Mouse (Mus musculus): ENCODE measurements around the gene Rps8.

The Rps8 gene

GRCm38 (mm10) chr4:117125348-117125909 lies 30.6 kb downstream of the Rps8 start, which contains the start of gene Btbd19:
TSS of gene Btbd19 (minus strand) at chr4:117125725.
- peak; percentile 80 for DNase-seq (ENCODE audit: low spot score)

GRCm38 (mm10) chr4:117124518-117125347 lies 31.3 kb downstream of the Rps8 start:
- DNase-seq (ENCODE audit: low spot score), result no peak

DNA sequence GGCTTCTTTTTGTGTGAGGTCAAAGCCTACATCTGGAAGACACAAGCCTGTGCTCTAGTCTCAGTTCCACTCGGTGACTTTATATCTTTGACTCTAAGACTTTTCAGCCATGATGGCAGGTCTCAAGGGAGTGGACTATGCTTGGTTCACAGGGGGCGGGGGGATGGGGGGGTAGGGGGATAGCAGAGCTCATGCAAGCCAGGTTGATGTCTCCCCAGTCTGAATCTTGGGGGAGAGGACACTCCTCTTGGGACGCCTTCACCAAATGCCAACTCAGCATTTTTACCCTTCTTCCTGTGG lies 31.9 kb downstream of the Rps8 start:
- no peak for DNase-seq (ENCODE audit: low spot score)

DNA sequence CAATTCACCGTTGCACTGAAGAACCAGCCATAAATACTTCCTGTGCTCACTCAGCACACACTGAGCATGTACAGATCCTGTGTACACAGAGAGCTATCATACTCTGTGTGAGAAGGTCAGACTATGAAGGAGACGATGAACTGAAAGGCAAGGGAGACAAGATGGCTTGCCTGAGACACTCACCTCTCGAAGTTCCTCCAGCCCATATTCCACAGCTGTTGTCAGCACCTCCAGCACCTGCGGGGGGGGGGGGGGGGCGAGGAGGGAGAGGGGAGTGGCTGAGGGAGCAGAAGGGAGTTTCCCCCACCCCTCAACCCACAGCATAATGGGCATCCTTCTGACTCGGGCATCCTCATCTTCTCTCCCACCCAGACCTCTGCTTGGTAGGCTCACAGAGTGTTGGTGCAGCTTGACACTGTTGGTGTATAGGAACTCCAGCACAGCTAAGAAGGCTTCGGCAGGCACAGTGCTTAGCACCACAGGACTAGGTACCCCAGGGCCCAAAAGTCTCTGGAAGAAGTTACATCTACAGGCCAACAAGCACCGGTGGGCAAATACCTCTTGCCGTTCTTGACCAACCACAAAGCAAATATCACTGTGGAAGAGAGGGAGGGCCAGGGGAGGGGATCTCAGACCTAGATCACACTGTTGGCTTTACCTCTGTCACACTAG lies 32.4 kb downstream of the Rps8 start:
- no peak for DNase-seq (ENCODE audit: low spot score)

GRCm38 (mm10) chr4:117122209-117122608 lies 33.8 kb downstream of the Rps8 start:
- DNase-seq (ENCODE audit: low spot score), result no peak

GRCm38 (mm10) chr4:117120445-117121414 lies 35.3 kb downstream of the Rps8 start:
- DNase-seq (ENCODE audit: low spot score), result peak; percentile 97

GRCm38 (mm10) chr4:117120052-117120444 lies 36.0 kb downstream of the Rps8 start:
- DNase-seq (ENCODE audit: low spot score), result no peak

- DNase-seq (ENCODE audit: low spot score), result no peak
Observed at GRCm38 (mm10) chr4:117119636-117120035, 36.4 kb downstream of the Rps8 start.

- no peak for DNase-seq (ENCODE audit: low spot score)
Observed at GRCm38 (mm10) chr4:117117931-117118330, 38.1 kb downstream of the Rps8 start.

GRCm38 (mm10) chr4:117115592-117115991 lies 40.5 kb downstream of the Rps8 start:
- DNase-seq (ENCODE audit: low spot score), result no peak

GRCm38 (mm10) chr4:117113237-117113636 lies 42.8 kb downstream of the Rps8 start:
- no peak for DNase-seq (ENCODE audit: low spot score)

DNA sequence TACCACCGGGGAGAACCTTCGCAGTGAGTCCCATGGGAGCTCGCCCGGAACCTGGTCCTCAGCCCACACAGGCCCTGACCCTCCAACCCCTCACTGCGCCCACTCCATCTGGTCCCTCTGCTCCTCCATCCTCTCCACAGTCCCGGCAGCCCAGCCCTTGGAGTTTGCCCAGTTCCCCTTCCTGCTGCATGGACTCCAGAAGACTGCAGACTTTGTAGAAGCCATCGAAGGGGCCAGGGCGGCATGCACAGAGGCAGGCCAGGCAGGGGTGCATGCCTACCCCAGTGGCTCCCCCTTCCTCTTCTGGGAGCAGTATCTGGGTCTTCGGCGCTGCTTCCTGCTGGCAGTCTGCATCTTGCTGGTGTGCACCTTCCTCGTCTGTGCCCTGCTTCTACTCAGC lies 45.1 kb downstream of the Rps8 start:
- DNase-seq (ENCODE audit: low spot score), result no peak

DNA sequence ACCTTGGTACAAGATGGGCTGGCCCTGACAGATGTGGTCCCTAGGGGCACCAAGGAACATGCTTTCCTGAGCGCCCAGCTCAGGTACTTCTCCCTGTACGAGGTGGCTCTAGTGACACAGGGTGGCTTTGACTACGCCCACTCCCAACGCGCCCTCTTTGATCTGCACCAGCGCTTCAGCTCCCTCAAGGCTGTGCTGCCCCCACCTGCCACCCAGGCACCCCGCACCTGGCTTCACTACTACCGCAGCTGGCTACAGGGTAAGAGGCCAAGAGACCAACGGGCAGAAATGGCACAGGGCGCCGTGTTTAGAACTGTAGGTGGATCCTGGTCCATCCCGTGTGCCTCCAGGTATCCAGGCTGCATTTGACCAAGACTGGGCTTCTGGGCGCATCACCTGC lies 45.8 kb downstream of the Rps8 start:
- DNase-seq (ENCODE audit: low spot score), result no peak

DNA sequence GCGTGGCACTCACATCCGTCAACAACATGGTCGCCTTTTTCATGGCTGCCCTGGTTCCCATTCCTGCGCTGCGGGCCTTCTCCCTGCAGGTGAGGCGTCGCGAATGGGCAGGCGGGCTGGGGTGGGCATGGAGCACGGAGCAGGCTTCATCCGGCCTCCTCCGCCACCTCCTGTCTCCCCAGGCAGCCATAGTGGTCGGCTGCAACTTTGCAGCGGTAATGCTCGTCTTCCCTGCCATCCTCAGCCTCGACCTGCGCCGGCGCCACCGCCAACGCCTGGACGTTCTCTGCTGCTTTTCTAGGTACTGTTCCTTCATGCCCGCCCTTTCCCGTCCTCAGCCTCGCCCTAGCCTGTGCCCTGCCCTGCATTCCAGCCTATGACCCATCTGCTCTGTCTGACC lies 46.7 kb downstream of the Rps8 start:
- no peak for DNase-seq (ENCODE audit: low spot score)

- no peak for DNase-seq (ENCODE audit: low spot score)
Observed at GRCm38 (mm10) chr4:117108524-117108849, 47.6 kb downstream of the Rps8 start.

DNA sequence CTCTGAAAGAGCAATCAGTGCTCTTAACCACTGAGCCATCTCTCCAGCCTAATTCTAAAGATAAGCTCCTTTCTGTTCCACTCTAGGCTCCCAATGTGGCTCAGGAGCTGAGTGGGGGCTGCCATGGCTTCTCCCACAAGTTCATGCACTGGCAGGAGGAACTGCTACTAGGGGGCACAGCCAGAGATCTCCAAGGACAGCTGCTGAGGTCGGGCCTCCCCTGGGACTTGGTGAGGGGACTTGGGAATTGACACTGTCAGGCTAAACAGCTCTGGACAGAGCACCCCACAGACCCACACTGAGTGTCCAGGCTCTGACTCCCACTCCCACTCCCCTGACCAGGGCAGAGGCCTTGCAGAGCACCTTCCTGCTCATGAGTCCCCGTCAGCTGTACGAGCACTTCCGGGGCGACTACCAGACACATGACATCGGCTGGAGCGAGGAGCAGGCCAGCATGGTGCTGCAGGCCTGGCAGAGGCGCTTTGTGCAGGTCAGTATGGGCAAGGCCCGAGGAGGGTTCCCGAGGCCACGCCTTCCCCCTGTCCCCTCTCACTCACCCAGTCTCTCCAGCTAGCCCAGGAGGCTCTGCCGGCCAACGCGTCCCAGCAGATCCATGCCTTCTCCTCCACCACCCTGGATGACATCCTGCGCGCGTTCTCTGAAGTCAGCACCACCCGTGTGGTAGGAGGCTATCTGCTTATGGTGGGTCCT lies 48.1 kb downstream of the Rps8 start:
- DNase-seq (ENCODE audit: low spot score), result no peak

DNA sequence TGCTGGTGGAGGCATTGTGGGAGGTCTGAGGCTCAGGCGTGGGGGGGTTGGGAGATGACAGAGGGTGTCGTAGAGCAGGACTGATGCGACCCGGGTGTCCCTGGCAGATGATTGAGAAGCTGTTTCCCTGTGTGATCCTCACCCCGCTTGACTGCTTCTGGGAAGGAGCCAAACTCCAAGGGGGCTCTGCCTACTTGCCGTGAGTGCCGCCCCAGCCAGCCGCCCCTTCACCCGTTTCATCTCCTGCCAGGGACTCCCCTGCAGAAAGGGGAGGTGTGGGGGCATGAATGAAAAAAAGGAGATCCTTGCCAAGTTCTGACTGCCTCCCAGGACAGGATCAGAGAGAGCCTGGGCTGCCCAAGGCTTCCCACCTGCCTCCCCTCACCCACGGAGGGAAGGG lies 50.9 kb downstream of the Rps8 start:
- no peak for DNase-seq (ENCODE audit: low spot score)

DNA sequence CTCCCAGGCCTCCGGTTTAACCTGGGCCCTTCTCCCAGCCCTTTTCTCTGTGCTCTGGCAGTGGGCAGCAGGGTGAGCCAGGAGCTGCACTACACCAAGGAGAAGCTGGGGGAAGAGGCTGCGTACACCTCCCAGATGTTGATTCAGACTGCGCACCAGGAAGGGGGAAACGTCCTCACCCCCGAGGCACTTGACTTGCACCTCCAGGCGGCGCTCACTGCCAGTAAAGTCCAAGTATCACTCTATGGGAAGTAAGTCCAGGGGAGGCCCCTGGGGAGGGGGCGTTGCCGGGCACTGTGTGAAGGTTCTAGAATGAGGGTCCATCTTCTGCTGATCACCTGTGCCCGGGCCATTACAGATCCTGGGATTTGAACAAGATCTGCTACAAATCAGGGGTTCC lies 51.4 kb downstream of the Rps8 start:
- no peak for DNase-seq (ENCODE audit: low spot score)
